Mouse (Mus musculus) c-Kit-positive CD71-positive TER-119-positive erythroid progenitor cells, embryonic 14.5 days (primary cell): Measurements from ENCODE around the gene Gm9603.
"Not testable (repeated sequence)": the region's sequence is repeated elsewhere in the genome, so short reads cannot be mapped to it uniquely, and the experiment has no call there.

Source experiments
- DNase-seq: peaks from one replicate; pipeline ENCODE4 v3.0.0-alpha.2; 2013; ENCODE audit warnings: low spot score

The Gm9603 gene

DNA sequence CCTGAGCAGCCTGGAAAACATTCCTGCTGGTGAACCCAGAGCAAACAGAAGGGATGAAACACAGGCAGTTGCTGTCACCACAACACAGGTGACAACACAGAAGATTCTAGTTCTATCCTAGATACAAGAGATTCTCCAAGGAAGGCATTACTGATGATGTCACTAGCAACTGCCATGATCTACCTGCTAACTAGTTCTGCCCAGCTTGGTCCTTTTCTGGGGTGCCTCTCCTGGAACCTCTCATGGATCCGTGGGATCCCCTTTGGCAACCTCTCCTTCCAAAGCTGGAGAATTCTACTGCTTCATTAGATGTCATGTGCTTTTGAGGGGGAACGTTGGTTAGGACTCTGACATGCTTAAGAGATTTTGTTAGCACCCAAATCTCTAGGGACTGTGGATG lies at the start of gene Gm9603:
Gene Gm9603 (minus strand): TSS at position 101 of the 400 bp plus-strand sequence.
- not testable (repeated sequence) for DNase-seq

DNA sequence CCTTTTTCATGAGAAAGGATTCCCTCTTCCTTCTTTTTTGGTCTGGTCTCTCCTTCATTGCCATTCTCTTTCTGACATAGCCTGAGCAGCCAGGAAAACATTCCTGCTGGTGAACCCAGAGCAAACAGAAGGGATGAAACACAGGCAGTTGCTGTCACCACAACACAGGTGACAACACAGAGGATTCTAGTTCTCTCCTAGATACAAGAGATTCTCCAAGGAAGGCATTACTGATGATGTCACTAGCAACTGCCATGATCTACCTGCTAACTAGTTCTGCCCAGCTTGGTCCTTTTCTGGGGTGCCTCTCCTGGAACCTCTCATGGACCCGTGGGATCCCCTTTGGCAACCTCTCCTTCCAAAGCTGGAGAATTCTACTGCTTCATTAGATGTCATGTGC lies 54.3 kb downstream of the Gm9603 start, which contains the start of gene Gm8265:
Gene Gm8265 (minus strand): TSS at position 101 of the 400 bp plus-strand sequence.
- DNase-seq = not testable (repeated sequence)
